Mouse (Mus musculus): ENCODE data around the gene Gm28845.
"Not testable (repeated sequence)": the region's sequence is repeated elsewhere in the genome, so short reads cannot be mapped to it uniquely, and the experiment has no call there.

Gene Gm28845

DNA sequence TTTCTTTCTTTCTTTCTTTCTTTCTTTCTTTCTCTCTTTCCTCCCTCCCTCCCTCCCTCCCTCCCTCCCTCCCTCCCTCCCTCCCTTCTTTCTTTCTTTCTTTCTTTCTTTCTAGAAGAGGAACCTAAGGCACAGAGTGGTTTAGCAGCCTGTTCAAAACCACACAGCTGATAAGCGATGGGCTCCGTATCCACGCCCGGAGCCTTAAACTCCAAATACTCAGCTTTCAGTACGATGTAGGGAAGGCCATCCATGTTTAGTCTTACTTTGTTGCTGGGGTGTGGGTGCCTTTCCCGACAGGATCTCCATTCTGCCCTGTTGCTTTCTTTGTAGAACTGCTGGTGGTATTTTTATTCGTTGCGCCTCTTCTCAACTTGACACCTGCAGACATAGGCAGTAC, 10.2 kb downstream of the Gm28845 start:
- DNase-seq (ENCODE audit: extremely low spot score, low read depth, low spot score), result no peak

DNA sequence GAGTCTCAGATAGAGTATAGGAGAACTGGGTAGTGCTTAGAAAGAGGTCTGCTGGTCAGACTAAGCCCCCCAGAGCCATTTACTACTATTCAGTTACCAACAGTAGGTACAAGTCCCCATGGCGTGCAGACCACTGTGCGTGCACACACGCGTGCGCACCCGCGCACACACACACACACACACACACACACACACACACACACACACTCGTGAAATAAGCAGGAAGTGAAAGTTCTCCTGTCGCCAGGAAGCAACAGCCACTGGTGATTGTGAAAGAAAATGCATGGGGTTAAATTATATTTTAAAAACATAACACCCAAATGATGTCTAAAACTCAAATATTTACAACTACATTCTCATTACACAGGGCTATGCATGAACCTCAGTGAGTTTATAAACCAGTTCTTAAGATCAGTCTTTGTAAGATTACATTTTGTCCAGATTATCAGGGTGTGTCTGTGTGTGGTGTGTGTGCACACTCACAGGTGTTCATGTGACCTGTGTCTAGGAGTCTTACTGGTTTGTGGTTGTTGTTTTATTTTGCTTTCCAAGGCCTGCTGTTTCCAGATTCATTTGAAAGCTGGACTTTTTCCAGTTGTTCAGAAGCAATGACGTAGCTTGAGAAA, 11.6 kb downstream of the Gm28845 start:
- DNase-seq (ENCODE audit: extremely low spot score, low read depth, low spot score), result no peak

- no peak for DNase-seq (ENCODE audit: extremely low spot score, low read depth, low spot score)
These were observed 16.1 kb downstream of the Gm28845 start, which contains the start of gene Cryga for GRCm38 (mm10) chr1:65103273-65103672. TSS of gene Cryga (minus strand) at chr1:65103373.

- DNase-seq (ENCODE audit: extremely low spot score, low read depth, low spot score), result no peak
These were observed 22.4 kb downstream of the Gm28845 start for GRCm38 (mm10) chr1:65096953-65097352.

GRCm38 (mm10) chr1:65091566-65091965, 27.8 kb downstream of the Gm28845 start:
- no peak for DNase-seq (ENCODE audit: extremely low spot score, low read depth, low spot score)

- DNase-seq (ENCODE audit: extremely low spot score, low read depth, low spot score), result no peak
These were observed 29.0 kb downstream of the Gm28845 start for GRCm38 (mm10) chr1:65090370-65090769.

DNA sequence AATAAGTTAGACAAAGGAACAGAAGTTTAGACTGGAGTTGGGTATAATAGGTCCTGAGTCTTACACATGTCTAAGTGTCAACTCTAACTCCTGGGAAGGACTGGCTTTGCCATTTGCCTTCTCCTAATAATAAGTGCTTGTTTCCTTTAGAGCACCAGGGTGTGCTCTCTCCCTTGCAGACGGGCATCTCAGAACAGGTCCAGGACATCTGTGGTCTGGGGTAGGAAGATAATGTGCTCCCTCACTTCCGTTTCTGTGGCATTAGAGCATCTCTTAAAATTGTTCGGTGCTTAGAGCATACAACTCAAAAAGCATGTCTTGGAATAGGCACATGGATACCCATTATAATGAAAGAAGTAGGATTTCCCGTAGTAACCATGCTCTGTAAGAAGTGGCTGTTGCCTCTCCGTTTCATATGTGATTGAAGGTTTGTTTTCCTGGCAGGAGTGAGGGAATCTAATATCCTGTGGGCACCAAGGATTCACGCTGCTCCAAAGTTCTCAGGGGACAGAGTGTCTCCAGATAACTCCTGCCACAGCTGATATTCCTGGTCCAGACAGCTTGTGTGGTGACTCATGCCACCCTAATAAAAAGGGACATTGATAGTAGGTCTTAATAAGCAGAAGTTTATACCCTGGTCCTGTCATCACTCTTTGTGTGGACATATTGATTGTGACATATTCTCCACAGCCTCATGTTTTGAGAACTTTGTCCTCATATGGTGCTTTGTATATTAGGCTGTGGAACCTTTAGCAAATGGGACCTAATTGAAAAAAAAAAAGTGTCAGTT, 30.6 kb downstream of the Gm28845 start:
- no peak for DNase-seq (ENCODE audit: extremely low spot score, low read depth, low spot score)

- no peak for DNase-seq (ENCODE audit: extremely low spot score, low read depth, low spot score)
These were observed 37.2 kb downstream of the Gm28845 start, which contains the start of gene Crygb for GRCm38 (mm10) chr1:65082188-65082587. TSS of gene Crygb (minus strand) at chr1:65082288.

GRCm38 (mm10) chr1:65075607-65076006, 43.8 kb downstream of the Gm28845 start:
- no peak for DNase-seq (ENCODE audit: extremely low spot score, low read depth, low spot score)

DNA sequence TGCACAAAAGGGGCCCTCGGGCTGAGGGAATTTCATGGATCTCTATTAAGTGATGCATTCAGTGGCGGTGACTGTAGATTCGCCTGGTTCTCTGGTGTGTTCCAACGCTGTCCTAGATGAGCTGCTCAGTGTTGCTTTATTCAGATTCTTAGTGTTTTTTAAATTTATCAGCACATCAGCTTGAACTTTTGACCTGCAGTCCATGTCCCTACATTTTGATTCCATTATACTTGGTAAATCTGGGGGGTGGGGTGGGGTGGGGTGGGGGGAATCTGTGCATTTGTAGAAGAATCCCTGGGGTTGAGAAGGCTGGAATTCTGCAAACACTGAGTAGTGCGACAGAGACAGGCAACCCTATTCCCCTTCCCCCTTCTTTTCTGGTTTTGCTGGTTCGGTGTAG, 45.8 kb downstream of the Gm28845 start, which contains the start of gene Crygc:
Gene Crygc, minus strand, starts transcription at position 101 of the 400 bp plus-strand sequence.
- no peak for DNase-seq (ENCODE audit: extremely low spot score, low read depth, low spot score)

- no peak for DNase-seq (ENCODE audit: extremely low spot score, low read depth, low spot score)
These were observed 51.5 kb downstream of the Gm28845 start for GRCm38 (mm10) chr1:65067842-65068241.

DNA sequence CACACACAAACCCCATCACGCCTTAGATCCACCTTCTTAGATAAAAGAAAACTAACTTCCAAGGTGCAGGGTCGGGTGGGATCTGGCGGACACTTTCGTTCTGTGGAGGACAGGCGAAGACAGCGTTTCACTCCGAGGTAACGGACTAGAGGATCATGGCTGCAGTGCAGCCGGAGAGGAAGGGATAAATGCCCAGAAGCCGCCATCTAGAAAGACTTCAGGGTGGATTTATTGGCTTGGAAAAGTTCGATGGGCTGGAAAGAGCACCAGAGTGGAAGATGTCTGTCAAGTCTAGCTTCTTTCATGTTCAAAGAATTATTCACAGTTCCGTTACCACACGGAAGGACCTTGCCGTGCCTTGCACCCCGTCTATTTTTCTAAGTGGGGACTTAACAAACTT, 55.2 kb downstream of the Gm28845 start:
- DNase-seq (ENCODE audit: extremely low spot score, low read depth, low spot score), result no peak

GRCm38 (mm10) chr1:65063352-65063751, 56.0 kb downstream of the Gm28845 start, which contains the start of gene Crygd:
TSS of gene Crygd (minus strand) at chr1:65063452.
- DNase-seq (ENCODE audit: extremely low spot score, low read depth, low spot score), result no peak

DNA sequence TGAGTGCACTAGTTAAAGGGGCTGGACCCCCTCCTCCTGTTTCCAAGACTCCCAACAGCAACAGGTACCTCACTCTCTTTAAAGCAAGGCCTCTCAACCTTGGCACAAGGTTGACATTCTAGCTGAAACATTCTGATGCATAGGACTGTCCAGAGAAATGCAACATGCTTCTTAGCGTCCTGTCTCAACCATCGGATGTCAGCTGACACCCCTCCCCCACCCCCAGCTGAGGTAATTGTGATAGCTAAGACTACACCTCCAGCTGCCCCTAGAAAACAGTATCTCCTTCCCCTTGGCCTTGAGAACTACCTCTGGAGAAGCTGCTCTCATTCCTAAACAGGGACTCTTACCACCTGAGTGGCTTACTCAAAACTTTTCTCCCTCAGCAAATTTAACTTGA, 67.2 kb downstream of the Gm28845 start:
- no peak for DNase-seq (ENCODE audit: extremely low spot score, low read depth, low spot score)

- DNase-seq (ENCODE audit: extremely low spot score, low read depth, low spot score), result no peak
These were observed 67.7 kb downstream of the Gm28845 start for GRCm38 (mm10) chr1:65051696-65052095.

DNA sequence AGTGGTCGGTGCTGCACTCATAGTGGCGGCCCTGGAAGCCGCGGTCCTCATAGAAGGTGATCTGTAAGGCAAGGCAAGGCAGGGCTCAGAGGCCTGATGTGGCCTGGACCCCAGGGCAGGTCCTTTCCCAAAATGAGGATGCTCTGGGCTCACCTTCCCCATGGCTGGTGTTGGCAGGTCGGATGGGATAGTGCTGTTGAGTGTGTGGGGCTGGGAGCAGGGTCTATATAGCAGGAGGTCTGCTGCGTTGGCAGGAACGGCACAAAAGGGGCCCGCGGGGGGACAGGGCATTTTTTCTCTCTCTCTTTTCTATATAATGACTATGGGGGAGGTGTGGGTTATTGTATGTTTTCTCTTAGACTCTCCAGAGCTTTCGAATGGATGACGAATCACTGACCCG, 68.4 kb downstream of the Gm28845 start, which contains the start of gene Cryge:
Gene Cryge, minus strand, starts transcription at position 198 of the 400 bp plus-strand sequence.
- not testable (repeated sequence) for DNase-seq (ENCODE audit: extremely low spot score, low read depth, low spot score)
